Mouse (Mus musculus) spleen, postnatal 4 days (tissue): ENCODE results near the gene Deaf1.

ENCODE experiments used
- DNase-seq, 2 experiments: peaks; one replicate each; pipeline ENCODE4 v3.0.0; 2022; ENCODE audit warnings: low spot score in 2 of 2

The Deaf1 gene

GRCm38 (mm10) chr7:141327469-141328372 is at the start of gene Deaf1, which contains the start of gene Tmem80:
Gene Deaf1, minus strand, starts transcription at chr7:141327690.
Gene Tmem80, plus strand, starts transcription at chr7:141327739.
- DNase-seq = peak; percentile 97 to 98

GRCm38 (mm10) chr7:141374399-141374798 is 46.9 kb upstream of the Deaf1 start:
- no peak for DNase-seq

GRCm38 (mm10) chr7:141373611-141374010 is 46.1 kb upstream of the Deaf1 start:
- no peak for DNase-seq

GRCm38 (mm10) chr7:141371942-141372595 is 44.6 kb upstream of the Deaf1 start:
- DNase-seq = peak in 1 of 2 experiments; percentile 49

GRCm38 (mm10) chr7:141369918-141370317 is 42.4 kb upstream of the Deaf1 start:
- no peak for DNase-seq

- DNase-seq = peak in 1 of 2 experiments; percentile 51
Measured at GRCm38 (mm10) chr7:141367358-141367757, 39.9 kb upstream of the Deaf1 start.

GRCm38 (mm10) chr7:141365049-141365445 is 37.6 kb upstream of the Deaf1 start:
- peak in 1 of 2 experiments; percentile 53 for DNase-seq

- no peak for DNase-seq
Measured at GRCm38 (mm10) chr7:141364349-141365048, 37.0 kb upstream of the Deaf1 start.

- peak in 1 of 2 experiments; percentile 68 for DNase-seq
Measured at GRCm38 (mm10) chr7:141363752-141364125, 36.2 kb upstream of the Deaf1 start.

- peak; percentile 78 to 88 for DNase-seq
Measured at GRCm38 (mm10) chr7:141363106-141363751, 35.7 kb upstream of the Deaf1 start.

- peak; percentile 18 to 71 for DNase-seq
Measured at GRCm38 (mm10) chr7:141361510-141361909, 34.0 kb upstream of the Deaf1 start.

- peak in 1 of 2 experiments; percentile 62 for DNase-seq
Measured at GRCm38 (mm10) chr7:141356971-141357370, 29.5 kb upstream of the Deaf1 start.

GRCm38 (mm10) chr7:141355626-141356326 is 28.3 kb upstream of the Deaf1 start:
- peak; percentile 15 to 65 for DNase-seq

- peak in 1 of 2 experiments; percentile 55 for DNase-seq
Measured at GRCm38 (mm10) chr7:141355051-141355450, 27.6 kb upstream of the Deaf1 start.

GRCm38 (mm10) chr7:141351061-141351460 is 23.6 kb upstream of the Deaf1 start:
- DNase-seq = no peak

GRCm38 (mm10) chr7:141344787-141345186 is 17.3 kb upstream of the Deaf1 start:
- DNase-seq = no peak

- DNase-seq = peak in 1 of 2 experiments; percentile 54
Measured at GRCm38 (mm10) chr7:141343696-141344095, 16.2 kb upstream of the Deaf1 start.

GRCm38 (mm10) chr7:141343230-141343629 is 15.7 kb upstream of the Deaf1 start:
- peak in 1 of 2 experiments; percentile 53 for DNase-seq

GRCm38 (mm10) chr7:141341689-141342226 is 14.3 kb upstream of the Deaf1 start:
- peak in 1 of 2 experiments; percentile 55 for DNase-seq

- DNase-seq = no peak
Measured at GRCm38 (mm10) chr7:141340476-141340875, 13.0 kb upstream of the Deaf1 start.
